Mouse (Mus musculus): ENCODE results near the gene Kcnk3.

The Kcnk3 gene

DNA sequence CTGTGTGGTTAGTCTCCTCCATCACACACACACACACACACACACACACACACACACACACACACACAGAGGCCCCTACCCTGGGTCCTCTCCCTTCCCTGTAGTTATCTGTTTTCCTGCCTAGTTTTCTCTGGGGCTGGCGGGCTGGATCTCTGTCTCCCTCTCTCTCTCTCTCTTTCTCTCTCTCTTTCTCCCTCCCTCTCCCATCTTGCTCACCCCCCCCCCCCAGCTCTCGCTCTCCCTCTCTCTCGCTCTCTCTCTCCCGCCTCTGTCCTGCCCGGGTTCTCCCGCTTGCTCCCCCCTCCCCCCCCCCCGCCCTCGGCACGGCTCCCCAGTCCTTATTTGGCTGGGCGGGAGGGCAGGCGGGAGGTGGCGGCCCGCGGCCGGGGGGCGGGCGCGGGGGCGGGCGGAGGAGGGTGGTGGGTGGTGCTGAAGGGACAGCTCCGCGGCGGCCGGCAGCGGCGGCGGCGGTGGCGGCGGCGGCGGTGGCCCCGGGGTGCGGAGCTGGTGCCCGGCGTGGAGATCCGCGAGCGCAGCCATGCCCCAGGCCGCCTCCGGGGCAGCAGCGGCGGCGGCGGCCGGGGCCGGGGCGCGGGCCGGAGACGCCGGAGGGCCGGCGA, at the start of gene Kcnk3:
TSS of gene Kcnk3 (plus strand) at position 490 of the 620 bp plus-strand sequence.
- DNase-seq: peak; percentile 85 to 90

DNA sequence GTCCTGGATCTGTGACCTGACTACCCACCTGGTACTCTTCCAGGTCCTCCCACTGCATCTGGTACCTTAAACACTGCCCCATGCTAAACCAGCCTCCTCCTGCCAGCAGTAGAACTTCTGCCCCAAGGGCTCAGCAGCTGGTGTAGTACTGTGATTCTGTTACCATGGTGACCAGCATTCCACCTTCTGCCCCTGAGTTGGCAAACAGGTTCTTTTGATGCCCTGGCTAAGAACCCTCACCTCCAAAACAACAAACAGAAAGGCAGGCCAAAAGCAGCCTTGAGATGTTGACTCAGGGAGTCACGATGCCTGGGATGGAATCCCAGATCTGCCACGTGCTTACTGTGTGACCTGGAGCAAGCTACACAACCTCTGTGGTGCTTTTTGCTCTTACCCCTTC, 42.3 kb upstream of the Kcnk3 start, which contains the start of gene Cib4:
TSS of gene Cib4 (minus strand) at position 139 of the 400 bp plus-strand sequence.
- DNase-seq: no peak

- no peak for DNase-seq
Observed at GRCm38 (mm10) chr5:30548681-30549080, 39.3 kb upstream of the Kcnk3 start.

DNA sequence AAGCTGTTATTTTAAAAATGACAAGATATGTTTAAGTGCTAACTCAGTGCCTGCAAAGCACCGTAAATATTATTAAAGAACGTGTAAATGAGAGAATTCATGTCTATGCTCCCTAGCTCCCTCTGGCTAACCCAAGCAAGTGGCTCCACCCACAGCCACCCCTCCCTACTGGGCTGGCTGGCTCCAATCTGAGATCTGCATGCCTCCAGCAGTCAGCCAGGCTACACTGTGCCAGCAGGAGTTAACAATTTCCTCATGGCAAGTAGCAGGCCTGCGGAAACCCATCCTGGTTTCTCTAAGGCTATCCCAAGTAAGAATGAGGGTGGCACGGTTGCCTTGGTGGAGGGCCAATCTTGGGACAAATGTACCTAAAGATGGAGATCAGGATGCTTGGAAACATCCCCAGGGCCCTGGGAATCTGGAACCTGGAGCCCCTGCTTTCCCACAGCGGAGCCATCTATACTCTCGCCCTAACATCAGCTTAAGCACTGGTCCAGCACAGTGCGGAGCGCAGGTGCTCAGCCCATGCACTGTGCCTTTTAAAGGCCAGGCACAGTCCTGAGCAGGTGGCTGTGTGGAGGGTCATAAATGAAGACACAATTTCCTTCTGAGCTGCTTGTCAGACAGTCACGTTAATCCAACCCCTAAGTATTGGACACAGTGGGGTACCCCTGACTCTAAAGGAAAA, 37.5 kb upstream of the Kcnk3 start:
- peak; percentile 69 to 77 for DNase-seq

GRCm38 (mm10) chr5:30551022-30551638, 36.8 kb upstream of the Kcnk3 start:
- DNase-seq: peak in 1 of 2 experiments; percentile 12

DNA sequence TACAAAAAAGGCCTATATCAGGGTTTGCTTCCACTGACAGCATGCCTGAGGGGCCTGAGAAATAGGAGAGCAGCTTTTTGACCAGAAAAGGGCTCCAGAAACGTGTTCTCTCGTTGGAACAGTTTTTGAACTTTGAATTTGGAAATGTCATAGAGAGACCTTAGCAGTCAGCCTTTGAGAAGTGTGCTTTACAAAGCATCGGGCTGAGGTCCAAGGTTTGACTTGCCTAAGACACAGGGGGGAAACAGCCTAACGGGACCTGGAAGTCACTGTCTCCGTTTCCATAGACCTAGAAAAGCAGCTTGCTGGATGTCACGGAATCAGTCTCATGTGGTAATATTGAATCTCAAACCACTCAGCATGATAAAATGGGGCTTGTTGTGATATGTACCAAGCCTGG, 36.0 kb upstream of the Kcnk3 start:
- DNase-seq: no peak

DNA sequence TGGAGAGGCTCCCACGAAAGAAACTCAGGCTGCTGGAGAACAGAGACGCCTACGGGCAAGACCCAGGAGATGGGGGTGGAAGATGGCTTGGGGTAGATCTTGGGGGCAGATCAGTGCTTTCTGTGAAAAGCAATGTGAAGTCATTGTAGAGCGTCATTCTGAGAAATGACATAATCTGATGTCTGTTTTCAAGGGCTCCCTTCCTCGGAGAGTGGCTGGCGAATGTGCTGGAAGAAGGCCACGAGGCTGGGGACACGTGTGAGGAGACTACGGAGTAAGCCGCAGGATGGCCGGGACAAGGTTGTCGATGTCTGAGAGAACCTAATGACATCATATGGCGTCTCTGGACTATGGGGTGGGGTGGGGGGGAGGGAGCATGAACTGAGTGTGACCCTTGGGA, 34.0 kb upstream of the Kcnk3 start:
- DNase-seq: no peak

DNA sequence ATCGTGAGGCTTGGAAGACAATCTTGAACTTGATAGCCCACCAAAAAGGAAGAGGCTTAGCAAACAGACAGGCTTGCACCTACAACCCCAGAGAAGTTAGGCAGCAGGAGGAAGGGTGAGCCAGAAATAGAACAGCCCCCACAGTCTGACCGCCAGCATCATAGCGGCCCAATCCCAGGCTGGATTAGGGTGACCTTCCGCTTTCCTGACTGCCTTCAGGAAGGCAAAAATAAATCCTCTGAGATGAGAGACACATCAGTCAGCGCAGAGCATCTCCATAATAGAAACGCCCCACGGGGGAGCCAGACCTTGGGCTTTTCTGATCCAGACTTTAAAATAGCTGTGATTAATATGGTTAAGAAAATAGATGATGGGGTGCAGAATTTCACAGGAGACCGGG, 33.0 kb upstream of the Kcnk3 start:
- no peak for DNase-seq

DNA sequence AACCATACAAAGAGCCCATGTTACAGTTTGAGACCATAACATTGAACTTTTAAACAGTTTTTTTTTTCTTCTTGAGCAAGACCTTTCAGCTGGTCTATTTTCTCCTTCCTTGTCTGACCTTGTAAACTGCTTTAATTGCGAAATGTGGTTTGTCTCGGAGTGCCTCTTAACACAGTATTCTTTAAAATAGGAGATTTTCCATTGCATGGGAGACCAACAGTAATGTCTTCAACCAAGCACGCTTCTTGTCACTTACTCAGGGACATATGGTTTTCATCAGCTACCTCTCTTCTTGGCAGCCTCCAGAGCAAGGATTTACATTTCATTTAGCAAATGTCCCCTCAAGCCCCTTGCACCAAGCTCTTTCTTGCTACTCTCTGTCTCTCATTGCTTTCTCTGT, 31.7 kb upstream of the Kcnk3 start:
- no peak for DNase-seq

DNA sequence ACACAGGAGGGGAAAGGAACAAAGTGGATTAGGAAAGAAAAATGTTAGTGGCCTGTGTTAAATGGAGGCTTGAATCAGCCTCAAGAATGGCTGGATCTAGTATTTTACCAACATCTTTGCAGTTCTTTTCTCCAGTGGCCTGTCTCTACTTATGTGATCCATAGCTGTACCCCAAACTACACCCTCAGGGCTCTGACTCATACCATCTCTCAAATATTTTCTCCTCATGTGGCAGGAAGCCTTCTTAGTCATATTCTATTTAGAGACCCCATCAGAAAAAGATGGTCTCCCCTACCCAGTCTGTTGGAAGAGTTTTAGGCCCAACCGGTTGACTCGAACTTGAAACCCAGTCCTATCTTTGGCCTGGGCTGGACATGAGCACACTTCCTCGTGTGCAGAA, 28.5 kb upstream of the Kcnk3 start:
- DNase-seq: no peak

GRCm38 (mm10) chr5:30559986-30560493, 27.9 kb upstream of the Kcnk3 start:
- no peak for DNase-seq

DNA sequence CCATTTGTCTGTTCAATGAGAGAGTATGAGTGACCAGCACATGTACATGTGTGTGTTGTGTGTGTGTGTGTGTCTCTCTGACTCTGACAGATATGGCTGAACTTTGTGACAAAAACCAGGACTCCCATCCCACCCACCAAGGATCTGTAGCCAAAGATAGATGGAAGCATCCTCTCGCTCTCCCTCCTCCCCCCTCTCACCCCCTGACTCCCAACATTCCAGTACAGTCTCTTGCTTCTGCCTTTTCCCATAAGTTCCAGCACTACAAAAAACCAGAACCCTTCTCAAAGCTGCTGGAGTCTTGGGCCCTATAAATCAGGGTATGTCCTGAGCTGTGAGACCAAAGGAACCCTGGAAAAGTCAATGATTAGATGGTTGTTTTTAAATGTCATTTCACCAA, 19.5 kb upstream of the Kcnk3 start:
- DNase-seq: no peak

GRCm38 (mm10) chr5:30571820-30572219, 16.1 kb upstream of the Kcnk3 start:
- DNase-seq: no peak

DNA sequence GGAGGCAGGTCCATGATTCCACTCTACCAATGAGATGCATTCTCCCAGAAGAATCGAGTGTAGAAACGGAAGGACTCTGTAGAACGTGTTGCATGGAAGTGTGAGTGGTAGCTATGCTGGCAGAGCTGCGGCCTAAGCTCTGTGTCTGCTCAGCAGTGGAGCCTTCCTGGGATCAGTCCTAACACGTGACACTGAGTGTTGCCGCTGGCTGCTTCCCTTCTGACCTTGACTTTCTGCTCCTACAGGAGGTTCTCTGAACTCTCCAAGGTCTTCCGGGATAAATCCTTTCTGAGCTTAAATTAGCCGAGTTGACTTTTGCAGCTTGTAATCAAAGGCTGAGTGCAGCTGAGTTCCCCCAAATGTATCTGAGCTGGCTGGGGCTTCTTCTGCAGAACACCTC, 13.6 kb upstream of the Kcnk3 start:
- no peak for DNase-seq

GRCm38 (mm10) chr5:30576233-30576632, 11.7 kb upstream of the Kcnk3 start:
- no peak for DNase-seq

DNA sequence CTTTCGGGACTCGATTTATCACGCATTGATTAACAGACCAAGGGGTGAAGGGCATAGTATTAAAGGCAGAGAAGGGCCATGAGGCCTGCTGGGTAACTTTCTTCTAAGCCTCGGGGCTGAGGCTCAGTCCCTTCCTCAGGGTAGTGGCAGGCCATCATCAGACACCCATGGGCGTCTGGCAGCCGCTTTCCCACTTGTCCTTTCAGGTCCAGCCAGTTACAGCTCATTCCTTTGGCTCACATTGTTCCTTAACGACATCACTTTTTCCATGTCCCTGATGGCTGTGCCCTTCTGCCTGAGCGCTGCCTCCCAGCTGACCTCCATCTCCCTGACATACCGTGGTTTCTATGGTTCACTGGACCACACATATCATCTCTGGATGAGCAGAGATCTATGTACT, 10.7 kb upstream of the Kcnk3 start:
- peak in 1 of 2 experiments; percentile 37 for DNase-seq

GRCm38 (mm10) chr5:30577654-30578310, 10.2 kb upstream of the Kcnk3 start:
- DNase-seq: peak; percentile 92 to 93

DNA sequence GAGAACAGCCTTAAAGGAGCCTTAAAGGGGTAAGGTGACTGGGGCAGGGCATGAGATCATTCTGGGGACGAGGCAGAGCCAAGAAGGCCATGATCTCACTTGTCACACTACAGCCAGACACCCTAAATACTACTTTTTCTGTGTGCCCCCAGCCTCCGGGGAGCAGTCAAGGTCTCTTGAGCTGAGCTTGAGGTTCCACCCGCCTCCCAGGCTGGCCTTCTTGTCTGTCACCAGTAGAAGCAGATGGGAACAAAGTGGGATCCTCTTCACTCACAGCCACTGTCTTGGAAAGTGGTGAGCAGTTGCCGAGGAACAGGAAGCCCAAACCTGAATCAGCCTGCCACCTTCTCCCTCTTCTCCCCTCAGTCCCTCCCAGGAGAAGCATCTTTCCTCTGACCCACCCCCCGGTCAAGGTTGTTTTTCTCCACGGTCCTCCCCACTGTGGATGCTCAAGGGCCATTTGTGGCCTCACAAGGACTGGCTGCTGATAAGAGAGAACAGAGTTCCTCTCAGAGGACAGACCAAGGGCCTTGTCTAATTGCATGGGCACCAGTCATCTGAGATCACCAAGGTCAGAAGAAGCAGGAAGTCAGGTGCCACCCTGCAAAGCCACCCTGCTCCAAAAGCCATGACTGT, 9.4 kb upstream of the Kcnk3 start:
- DNase-seq: peak in 1 of 2 experiments; percentile 54

- DNase-seq: no peak
Observed at GRCm38 (mm10) chr5:30580725-30581124, 7.2 kb upstream of the Kcnk3 start.

GRCm38 (mm10) chr5:30582017-30582416, 6.0 kb upstream of the Kcnk3 start:
- DNase-seq: no peak

DNA sequence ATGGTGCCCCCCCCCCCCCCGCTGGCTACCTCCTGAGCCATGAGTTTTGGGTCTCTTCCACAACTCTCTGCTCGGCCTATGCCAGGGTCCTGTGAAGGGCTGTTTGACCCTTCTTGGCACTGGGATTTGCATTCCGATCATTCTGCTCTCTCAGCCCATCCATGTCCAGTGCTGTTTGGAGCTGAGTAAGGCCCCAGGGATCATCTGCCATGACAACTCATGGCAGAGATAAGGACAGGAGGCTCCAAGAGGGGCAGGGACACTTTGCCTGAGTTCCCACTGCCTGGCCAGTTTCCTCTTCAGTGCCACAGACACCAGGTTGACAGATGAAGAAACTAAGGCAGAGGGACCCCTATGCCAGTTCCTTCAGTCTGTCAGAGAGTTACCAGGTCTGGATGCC, 1.4 kb upstream of the Kcnk3 start:
- peak in 1 of 2 experiments; percentile 84 for DNase-seq

DNA sequence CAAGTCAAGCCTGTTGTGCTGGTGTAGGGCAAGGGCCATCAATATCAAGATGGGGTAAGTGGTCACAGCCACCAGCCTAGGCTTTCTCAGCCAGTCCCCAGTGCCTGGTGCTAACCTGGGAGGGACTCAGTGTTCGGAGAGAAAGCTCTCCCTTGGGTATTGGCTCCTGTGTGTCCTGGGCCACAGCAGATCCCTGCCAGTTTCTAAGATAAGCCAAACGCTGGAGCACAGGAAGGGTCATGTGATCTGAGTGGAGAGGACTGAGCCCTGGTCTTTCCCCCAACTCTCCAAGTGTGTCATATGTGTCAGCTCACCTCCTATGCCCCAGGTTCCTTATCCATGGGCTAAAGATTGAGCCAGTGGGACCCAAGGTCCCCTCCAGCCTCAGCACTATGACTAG, 869 bp upstream of the Kcnk3 start:
- peak in 1 of 2 experiments; percentile 44 for DNase-seq

All from cerebellum, postnatal 25 days (tissue).